Mouse (Mus musculus) left cerebral cortex, postnatal 14 days (tissue): ENCODE results near the gene Zscan25. TPM values are rescaled to one million over a fixed set of nuclear protein-coding genes. Genes with fewer than 3 reads are reported as not detected.
"Not testable (repeated sequence)": the region's sequence is repeated elsewhere in the genome, so short reads cannot be mapped to it uniquely, and the experiment has no call there.

Source experiments
- DNase-seq, 2 experiments: peaks; one replicate each; pipeline ENCODE4 v3.0.0; 2021 to 2022; ENCODE audit warnings: low spot score in 2 of 2, mixed read lengths in 1 of 2
- intact Hi-C: fragments of 180-260 bp; cut with DNase I; formaldehyde crosslinking; loops from one replicate; pipeline ENCODE4 v1.15.1; 2025
- long read RNA-seq, 2 experiments: library from polyadenylated mRNA; stranded (forward); transcript quantifications; one replicate each; pipeline ENCODE4 v2.0.0; 2021
- total RNA-seq, 2 experiments: library from RNA; stranded (reverse); gene quantifications; 2 replicates each; pipeline ENCODE4 v1.2.3; 2021

Gene Zscan25
- total RNA-seq, result 10 to 100 TPM; 17.2 to 18.1 TPM
- long read RNA-seq, experiment 1, partial matches to known transcripts, result 1 of 9 reads
- long read RNA-seq, experiment 1, other reads (novel, unspliced or antisense), result 8 of 9 reads
- long read RNA-seq, experiment 2, partial matches to known transcripts, result 0 of 8 reads
- long read RNA-seq, experiment 2, other reads (novel, unspliced or antisense), result 8 of 8 reads

DNA sequence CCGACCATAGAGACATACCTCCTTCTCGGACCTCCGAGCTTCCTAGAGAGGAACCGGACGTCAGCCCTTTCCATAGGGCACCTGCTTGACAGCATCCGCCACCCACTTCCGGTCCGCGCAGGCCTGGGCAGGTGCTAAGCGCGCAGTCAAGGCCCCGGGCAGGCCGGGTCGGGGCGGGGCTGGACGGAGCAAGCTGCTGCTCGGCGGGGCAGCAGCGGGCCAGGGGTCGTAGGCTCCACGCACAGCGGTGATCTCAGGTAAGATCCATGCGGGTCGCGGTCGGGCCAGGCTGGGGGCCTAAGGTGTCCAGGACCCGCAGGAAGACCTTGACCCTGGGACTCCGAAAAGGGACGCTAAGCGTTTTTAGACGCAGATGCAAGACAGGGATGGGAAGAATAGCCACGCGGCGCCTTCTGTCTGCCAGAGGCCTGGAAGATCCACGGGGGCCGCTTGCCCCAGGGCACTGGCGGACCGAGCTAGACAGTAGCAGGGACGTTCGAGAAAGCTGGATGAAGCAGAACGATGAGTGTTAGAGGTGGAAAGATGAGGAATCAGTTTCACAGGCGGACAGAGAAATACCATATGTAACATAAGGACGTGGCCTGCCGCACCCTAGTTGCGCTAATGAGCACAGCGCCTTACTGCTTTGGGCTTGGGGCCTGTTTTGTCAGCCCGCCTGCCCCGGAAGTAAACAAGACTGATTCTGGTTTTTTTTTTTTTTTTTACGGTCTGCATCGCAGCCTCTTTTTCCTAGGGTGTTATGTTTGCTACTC is at the start of gene Zscan25:
Gene Zscan25, plus strand, starts transcription at position 130 of the 773 bp plus-strand sequence.
- intact Hi-C loops, result loop anchor here (2.0 kb wide), 1 partner anchor 50 kb away; the partner anchor contains the start of gene Zfp655
- DNase-seq, result peak; percentile 92 to 93

DNA sequence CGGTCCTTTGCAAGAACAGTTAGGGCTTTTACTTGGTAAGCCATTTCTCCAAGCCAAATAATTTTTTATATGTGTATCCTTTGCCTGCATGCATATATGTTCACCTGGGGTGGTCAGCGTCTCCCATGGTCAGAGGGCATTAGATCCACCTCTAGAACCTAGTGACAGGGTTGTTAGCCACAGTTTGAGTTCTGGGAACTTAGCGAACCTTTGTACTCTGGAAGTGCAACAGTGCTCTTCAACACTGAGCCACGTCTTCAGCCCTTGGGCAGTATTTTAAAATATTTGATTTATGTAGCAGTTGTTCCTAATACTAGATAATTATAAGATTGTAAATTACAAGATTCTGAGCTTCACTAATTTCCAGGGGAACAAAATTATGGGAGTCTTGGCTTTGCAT is 49.7 kb upstream of the Zscan25 start:
- intact Hi-C loops, result loop anchor here (2.0 kb wide), 2 partner anchors 26 to 50 kb away; partner anchors contain the start of genes Zkscan5 and Zscan25
- no peak for DNase-seq

DNA sequence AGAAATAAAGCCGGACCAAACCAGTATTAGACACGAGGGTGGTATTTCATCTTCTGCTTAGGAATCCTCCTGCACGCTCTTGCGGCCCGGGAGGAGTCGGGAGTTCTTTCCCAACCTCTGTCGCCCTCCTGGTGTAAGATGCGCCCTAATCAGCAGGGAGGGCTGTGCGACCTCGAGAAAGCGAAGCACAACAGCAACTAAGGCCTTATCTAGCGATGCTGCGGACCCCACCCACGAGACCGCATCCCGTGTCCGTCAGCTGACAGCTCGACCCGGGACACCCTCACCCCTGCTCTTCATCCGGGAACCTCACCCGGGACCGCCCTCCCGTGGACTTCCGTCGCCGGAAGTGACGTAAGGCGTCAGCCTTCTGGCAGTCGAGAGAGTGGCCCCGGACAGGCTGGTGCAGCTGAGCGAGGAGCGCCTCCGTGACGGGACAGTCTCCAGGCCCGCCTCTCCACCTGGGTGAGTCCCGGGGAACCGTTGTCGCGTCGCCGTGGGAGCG is 48.9 kb upstream of the Zscan25 start, which contains the start of gene Zfp655:
Gene Zfp655, plus strand, starts transcription at position 349 of the 505 bp plus-strand sequence.
- intact Hi-C loops, result loop anchor here (2.0 kb wide), 2 partner anchors 27 to 49 kb away; partner anchors contain the start of genes Zkscan5 and Zscan25
- peak; percentile 97 for DNase-seq

DNA sequence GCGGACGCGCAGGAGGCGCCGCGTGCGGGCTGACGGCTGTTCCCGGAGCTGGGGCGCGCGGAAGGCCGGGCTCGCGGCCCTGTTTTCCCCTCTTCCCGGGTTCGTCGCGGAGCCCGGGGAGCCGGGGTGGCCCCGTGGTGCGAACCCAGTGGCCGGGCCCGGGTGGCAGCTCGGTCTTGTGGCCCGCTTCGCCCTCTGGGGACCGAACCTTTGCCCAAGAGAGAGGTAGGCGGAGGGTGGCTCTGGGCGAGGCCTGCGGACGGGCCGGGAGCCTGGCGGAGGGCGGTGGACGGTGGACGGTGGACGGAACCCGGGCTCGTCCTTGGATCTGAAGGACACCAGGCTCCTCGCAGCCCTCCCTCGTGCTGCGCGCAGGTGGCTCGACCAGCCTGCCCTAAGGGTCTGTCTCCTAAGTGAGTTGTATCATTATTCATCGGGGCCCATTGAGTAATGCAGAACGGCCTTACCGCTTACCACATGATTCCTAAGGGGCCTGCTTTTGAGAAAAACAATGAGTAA is 48.3 kb upstream of the Zscan25 start:
- intact Hi-C loops, result loop anchor here (2.0 kb wide), 2 partner anchors 27 to 49 kb away; partner anchors contain the start of genes Zkscan5 and Zscan25
- DNase-seq, result peak in 1 of 2 experiments; percentile 13

DNA sequence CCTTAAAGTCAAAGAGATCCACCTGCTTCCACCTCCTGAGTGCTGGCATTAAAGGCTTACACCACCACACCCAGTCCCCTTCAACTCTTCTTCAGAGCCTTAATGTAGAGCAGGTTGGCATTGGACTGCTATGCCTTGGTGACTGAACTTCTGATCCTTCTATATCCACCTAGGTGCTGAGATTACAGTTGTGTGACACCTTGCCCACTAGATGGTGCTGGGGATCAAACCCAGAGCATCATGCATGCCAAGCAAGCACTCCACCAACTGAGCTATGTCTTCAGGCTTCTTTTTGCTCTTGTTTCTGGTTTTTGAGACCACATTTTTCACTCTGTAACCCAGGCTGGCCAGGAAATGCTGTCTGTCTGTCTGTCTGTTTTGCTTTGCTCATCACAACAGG is 45.7 kb upstream of the Zscan25 start:
- intact Hi-C loops, result no loop called here
- no peak for DNase-seq

DNA sequence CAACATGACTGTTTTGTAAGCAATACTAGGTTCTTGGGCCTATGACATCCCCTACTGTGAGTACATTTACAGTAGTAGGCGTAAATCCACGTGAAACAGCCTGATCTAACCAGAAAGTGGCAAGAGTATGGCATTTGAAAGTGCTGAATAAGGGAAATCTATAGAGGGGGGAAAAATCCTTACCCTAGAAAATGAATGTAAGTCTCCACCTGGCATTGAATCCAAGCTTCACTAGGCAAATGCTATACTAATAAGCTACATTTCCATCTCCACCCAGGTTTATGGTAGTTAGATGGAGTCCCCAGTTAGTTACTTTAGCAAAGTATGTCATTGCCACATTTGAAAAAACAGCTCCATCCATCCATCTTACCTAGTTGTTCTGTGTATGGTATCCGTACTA is 30.8 kb upstream of the Zscan25 start:
- no peak for DNase-seq
- intact Hi-C loops, result no loop called here

DNA sequence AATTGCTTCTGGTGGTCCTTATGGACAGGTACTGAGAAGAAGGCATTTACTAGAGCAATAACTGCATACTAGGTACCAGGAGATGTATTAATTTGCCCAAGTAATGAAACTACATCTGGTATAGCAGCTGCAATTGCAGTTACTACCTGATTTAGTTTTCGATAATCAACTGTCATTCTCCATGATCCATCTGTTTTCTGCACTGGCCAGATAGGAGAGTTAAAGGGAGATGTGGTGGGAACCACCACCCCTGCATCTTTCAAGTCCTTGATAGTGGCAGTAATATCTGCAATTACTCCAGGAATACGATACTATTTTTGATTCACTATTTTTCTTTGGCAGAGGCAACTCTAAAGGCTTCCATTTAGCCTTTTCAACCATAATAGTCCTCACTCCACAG is 6.7 kb upstream of the Zscan25 start:
- not testable (repeated sequence) for DNase-seq

DNA sequence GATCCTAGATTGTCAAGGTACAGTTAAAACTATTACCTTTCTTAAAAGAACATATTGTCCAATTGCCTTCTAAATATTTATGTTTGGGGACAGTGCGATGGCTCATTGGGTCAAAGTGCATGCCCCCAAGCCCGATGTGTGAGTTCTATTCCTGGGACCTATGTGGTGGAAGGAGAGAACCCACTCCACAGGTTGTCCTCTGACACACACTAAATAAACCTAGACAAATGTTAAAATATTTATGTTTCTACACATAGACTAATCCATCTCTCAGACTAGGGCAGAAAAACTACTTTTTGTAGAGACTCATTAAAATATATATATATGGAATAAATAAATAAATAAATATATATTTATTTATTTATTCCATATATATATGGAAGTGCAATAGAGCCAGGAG is 352 bp upstream of the Zscan25 start:
- DNase-seq, result no peak
- intact Hi-C loops, result loop anchor here (2.0 kb wide), 1 partner anchor 49 kb away; the partner anchor contains the start of gene Zfp655

More for the DNA sequence above, 6.7 kb upstream of the Zscan25 start:
- intact Hi-C loops, result not testable (repeated sequence)

DNA sequence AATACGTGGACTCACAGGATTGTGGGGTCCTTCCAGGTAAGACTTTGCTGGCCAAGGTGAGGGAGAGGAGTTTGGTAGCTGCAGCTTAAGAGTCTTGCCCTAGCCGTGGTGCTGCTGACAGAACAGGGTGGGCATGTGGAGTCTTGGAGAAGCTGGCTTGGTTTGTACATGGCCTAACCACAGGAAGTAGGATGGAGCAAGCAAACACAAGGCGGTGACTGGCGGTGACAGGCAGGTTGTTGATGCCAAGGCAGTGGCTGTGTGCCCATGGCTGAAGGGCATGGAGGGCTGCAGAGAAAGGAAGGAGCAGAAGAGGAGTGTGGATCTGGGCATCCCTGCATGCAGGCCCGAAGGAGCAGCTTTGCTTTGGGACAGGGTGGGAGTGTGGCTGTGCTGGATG is 8.1 kb downstream of the Zscan25 start:
- DNase-seq, result no peak
- intact Hi-C loops, result no loop called here

DNA sequence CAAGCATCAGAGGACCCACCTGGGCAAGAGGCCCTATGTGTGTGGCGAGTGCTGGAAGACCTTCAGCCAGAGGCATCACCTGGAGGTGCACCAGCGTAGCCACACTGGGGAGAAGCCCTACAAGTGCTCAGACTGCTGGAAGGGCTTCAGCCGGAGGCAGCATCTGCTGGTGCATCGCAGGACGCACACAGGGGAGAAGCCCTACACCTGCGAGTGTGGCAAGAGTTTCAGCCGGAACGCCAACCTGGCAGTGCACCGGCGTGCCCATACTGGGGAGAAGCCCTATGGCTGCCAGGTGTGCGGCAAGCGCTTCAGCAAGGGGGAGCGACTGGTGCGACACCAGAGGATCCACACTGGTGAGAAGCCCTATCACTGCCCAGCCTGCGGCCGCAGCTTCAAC is 10.4 kb downstream of the Zscan25 start:
- intact Hi-C loops, result no loop called here
- DNase-seq, result no peak

DNA sequence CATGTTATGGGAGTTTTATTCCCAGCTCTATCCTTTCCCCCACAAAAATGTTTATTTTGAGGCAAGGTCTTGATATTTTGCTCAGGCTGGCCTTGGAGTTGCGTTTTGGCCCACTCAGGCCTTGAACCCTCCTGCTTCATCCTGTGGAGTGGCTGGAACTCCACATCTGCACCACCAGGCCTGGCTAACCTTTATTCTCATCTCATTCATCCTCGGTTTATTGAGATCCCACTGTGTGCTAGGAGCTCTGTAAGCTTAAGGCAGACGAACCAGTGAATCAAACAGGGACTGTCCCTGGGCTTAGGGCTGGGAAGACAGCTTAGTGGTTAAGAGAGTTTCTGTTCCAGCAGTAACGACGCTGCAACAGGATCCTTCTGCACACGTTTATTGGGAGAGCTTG is 12.1 kb downstream of the Zscan25 start:
- no peak for DNase-seq
- intact Hi-C loops, result no loop called here

DNA sequence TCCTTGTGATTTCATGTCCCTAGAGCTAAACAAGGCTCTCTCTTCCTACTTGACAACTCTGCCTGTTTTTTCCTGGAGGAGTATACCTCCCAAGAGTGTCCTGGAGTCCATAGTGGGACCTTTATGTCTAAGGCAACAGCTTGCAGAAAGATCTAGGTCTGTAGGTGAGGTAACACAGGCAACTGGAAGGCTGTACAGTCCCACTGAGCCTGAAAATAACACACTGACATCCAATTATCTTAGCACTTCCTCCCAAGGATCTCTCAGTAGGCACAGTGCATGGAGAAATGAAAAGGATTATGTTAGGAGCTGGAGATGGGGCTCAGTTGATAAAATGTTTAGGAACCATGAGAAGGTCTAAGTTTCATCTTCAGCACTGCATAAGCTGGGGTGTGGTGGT is 20.2 kb downstream of the Zscan25 start:
- intact Hi-C loops, result no loop called here
- no peak for DNase-seq

DNA sequence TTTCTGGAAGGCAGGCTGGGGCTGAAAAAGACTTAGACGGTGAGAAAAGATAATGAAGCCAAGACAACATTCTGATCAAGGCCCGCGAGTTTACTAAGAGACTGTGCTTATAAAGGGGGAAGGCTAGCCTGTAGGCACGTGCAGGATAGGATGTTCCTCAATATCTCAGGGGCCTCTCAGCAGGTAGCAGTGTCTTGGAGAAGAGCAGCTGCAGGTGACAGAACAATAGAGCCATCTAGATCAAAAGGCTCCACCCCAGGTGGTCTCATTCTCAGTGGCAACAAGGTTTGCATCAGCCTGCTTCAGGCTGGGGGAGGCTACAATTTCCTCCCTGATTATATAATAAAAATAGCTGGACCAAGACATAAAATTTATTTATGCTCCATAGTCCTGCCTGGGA is 21.5 kb downstream of the Zscan25 start:
- DNase-seq, intact Hi-C loops: not testable (repeated sequence)

DNA sequence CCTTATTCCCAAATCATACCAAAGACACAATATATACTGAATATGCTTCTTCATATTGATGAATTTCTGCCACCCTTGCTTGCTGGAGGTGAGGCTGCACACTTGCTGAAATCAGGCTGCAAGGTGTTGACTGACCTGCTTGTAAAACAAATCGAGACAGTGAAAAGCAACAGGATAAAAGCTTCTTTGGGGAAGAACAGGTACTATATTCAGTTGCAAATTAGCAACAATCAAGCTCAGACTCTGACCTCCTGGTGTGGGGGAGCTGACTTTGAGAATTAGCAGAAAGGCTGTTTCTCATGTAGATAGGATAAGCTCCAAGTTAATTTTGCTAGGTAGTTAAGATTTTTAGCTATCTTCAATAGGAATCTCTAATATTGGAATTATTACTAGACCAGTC is 22.1 kb downstream of the Zscan25 start:
- DNase-seq, result no peak
- intact Hi-C loops, result no loop called here

DNA sequence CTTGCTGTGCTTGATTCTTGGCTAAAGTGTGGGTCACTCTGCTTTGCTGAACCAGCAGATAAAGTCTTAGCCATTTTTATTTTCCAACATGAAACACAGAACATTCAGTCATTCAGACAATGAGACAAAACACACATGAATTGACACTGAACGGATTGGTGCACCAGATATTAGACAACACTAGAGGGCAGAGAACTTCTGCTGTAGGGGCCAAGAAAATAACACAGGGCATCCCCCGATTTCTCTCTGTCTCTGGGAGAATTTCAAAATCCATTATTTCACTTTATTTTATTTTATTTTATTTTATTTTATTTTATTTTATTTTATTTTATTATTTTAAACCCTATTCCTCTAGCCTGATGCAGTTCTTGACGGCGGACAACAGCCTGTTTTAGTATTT is 26.7 kb downstream of the Zscan25 start:
- DNase-seq, intact Hi-C loops: not testable (repeated sequence)

DNA sequence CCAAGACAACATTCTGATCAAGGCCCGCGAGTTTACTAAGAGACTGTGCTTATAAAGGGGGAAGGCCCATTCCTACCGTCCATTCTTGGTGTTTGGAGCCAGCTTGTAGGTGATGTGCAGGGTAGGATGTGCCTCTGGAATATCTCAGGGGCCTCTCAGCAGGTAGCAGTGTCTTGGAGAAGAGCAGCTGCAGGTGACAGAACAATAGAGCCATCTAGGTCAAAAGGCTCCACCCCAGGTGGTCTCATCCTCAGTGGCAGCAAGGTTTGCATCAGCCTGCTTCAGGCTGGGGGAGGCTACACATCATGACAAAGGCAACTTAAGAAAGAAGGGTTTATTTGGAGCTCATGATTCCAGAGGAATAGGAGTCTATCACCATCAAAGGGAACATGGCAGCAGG is 27.5 kb downstream of the Zscan25 start:
- intact Hi-C loops, DNase-seq: not testable (repeated sequence)

DNA sequence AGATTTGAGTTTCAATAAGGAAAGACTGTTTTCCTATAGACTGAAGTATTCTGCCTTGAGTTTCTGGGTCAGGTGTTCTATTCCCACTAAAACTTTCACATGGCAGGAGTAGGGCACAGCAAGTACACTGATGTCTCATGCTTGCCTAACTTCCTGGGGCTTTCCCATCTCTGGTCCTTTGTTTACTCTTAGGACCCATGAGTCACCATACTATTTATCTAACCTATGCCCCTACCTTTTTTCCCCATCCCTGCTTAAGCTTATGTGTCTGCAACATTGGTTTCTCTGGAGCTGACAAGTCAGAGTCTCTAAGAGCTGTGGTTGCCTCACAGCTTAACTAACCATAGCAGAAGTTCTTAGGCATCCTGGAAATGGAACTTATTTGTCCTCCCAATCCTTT is 33.5 kb downstream of the Zscan25 start:
- intact Hi-C loops, result no loop called here
- no peak for DNase-seq

DNA sequence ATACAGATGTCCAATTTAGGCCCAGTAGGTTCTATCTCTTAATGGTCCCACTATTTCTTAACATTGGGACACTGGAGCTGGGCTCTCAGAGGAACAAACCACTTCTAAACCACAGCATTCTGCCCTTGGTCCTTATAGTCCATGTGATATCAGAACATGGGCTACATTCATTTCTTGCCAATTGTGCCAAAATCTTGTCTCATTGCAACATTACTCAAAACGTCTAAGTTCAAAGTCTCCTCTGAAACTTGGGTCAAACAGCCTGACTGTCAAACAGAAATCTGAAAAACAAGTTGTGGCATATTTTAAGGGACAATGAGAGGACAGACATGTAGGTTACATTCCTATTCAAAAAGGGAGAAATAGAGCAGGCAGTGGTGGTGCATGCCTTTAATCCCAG is 36.8 kb downstream of the Zscan25 start:
- no peak for DNase-seq
- intact Hi-C loops, result no loop called here

DNA sequence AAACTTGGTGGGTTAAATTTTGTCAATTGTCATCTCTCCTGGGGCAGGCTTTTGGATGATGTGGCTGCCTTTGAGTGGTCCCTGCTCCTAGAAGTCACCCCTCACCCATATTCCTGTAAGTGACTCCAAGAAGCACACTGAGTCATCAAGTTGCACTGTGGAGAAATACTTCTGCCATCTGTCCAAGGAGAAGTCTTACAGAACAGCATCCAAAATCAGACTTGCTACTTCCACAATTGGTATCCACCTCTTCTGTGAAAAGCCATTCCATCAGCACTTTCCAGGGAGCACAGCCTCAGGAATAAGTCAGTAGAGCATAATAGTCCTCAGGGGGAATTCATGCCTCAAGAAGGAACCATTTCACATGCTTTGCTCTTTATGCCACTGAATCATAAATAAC is 58.5 kb downstream of the Zscan25 start:
- intact Hi-C loops, result not testable (repeated sequence)

More for the DNA sequence above, 58.5 kb downstream of the Zscan25 start:
- peak in 1 of 2 experiments; percentile 4 for DNase-seq
